Mouse (Mus musculus): ENCODE results near the gene Vmn1r227. TPM values are rescaled to one million over a fixed set of nuclear protein-coding genes. Genes with fewer than 3 reads are reported as not detected.

The Vmn1r227 gene
- polyA plus RNA-seq (2014; fragmentation: Illumina TruSeq; extraction: RNeasy Lipid Tissue Mini Kit (QIAGEN cat#74804); ENCODE audit: low read depth, low replicate concordance) = not detected

GRCm38 (mm10) chr17:20729543-20729942 is at the start of gene Vmn1r227:
TSS of gene Vmn1r227 (plus strand) at chr17:20729843.

GRCm38 (mm10) chr17:20682543-20682942 is 47.1 kb upstream of the Vmn1r227 start, which contains the start of gene Vmn1r226:
TSS of gene Vmn1r226 (plus strand) at chr17:20682843.

GRCm38 (mm10) chr17:20786057-20786456 is 56.4 kb downstream of the Vmn1r227 start, which contains the start of gene Vmn1r228:
TSS of gene Vmn1r228 (minus strand) at chr17:20786157.

Other genes starting within 250 kb of the Vmn1r227 start
- gene Vmn2r108, start 248.5 kb upstream of the Vmn1r227 start, polyA plus RNA-seq (2014; fragmentation: Illumina TruSeq; extraction: RNeasy Lipid Tissue Mini Kit (QIAGEN cat#74804); ENCODE audit: low read depth, low replicate concordance) = not detected
- not detected for gene Vmn1r225, start 231.7 kb upstream of the Vmn1r227 start, polyA plus RNA-seq (2014; fragmentation: Illumina TruSeq; extraction: RNeasy Lipid Tissue Mini Kit (QIAGEN cat#74804); ENCODE audit: low read depth, low replicate concordance)
- gene Vmn2r109, start 165.1 kb upstream of the Vmn1r227 start, polyA plus RNA-seq (2014; fragmentation: Illumina TruSeq; extraction: RNeasy Lipid Tissue Mini Kit (QIAGEN cat#74804); ENCODE audit: low read depth, low replicate concordance) = not detected
- not detected for gene Vmn2r110, start 133.4 kb upstream of the Vmn1r227 start, polyA plus RNA-seq (2014; fragmentation: Illumina TruSeq; extraction: RNeasy Lipid Tissue Mini Kit (QIAGEN cat#74804); ENCODE audit: low read depth, low replicate concordance)
- not detected for gene Fpr-rs3, start 105.0 kb upstream of the Vmn1r227 start, polyA plus RNA-seq (2014; fragmentation: Illumina TruSeq; extraction: RNeasy Lipid Tissue Mini Kit (QIAGEN cat#74804); ENCODE audit: low read depth, low replicate concordance)
- gene Vmn1r226, start 47.0 kb upstream of the Vmn1r227 start, polyA plus RNA-seq (2014; fragmentation: Illumina TruSeq; extraction: RNeasy Lipid Tissue Mini Kit (QIAGEN cat#74804); ENCODE audit: low read depth, low replicate concordance) = not detected
- not detected for gene Vmn1r228, start 56.3 kb downstream of the Vmn1r227 start, polyA plus RNA-seq (2014; fragmentation: Illumina TruSeq; extraction: RNeasy Lipid Tissue Mini Kit (QIAGEN cat#74804); ENCODE audit: low read depth, low replicate concordance)
- gene Vmn1r229, start 81.7 kb downstream of the Vmn1r227 start, polyA plus RNA-seq (2014; fragmentation: Illumina TruSeq; extraction: RNeasy Lipid Tissue Mini Kit (QIAGEN cat#74804); ENCODE audit: low read depth, low replicate concordance) = not detected
- gene Vmn1r230, start 110.6 kb downstream of the Vmn1r227 start, polyA plus RNA-seq (2014; fragmentation: Illumina TruSeq; extraction: RNeasy Lipid Tissue Mini Kit (QIAGEN cat#74804); ENCODE audit: low read depth, low replicate concordance) = not detected
- gene Vmn1r231, start 175.2 kb downstream of the Vmn1r227 start, polyA plus RNA-seq (2014; fragmentation: Illumina TruSeq; extraction: RNeasy Lipid Tissue Mini Kit (QIAGEN cat#74804); ENCODE audit: low read depth, low replicate concordance) = not detected
- gene Vmn1r232, start 189.9 kb downstream of the Vmn1r227 start, polyA plus RNA-seq (2014; fragmentation: Illumina TruSeq; extraction: RNeasy Lipid Tissue Mini Kit (QIAGEN cat#74804); ENCODE audit: low read depth, low replicate concordance) = not detected
- 161 TPM for gene Ppp2r1a, start 215.5 kb downstream of the Vmn1r227 start, polyA plus RNA-seq (2014; fragmentation: Illumina TruSeq; extraction: RNeasy Lipid Tissue Mini Kit (QIAGEN cat#74804); ENCODE audit: low read depth, low replicate concordance)